8 mouse cellular contexts compared by ENCODE assay signal in genomic region chr1:98047284-98048217, GRCm38 (mm10). TPM values are rescaled to one million over a fixed set of nuclear protein-coding genes. Genes with fewer than 3 reads are reported as not detected.
DNase-seq lines count a peak whose midpoint lies in the region; ATAC-seq lines count a peak whose summit lies in the region.

No protein-coding gene starts in this region.

- 23% methylated on average over 10 of the region's 10 CpGs for WGBS in kidney, embryonic 15.5 days

- no peak overlapping the region for H3K4me3 ChIP-seq in kidney, embryonic 15.5 days (replicated peaks)

- peaks cover 14% of the 10 kb centered on the region; the same call in 1 of the 2 replicates for H3K4me1 ChIP-seq in kidney, embryonic 15.5 days

- 0 out of 2 replicates have a peak, but pooled peaks cover 3% of the 10 kb centered on the region for H3K27me3 ChIP-seq in kidney, embryonic 15.5 days

- peak; percentile 62; the same call in 1 of the 2 replicates for ATAC-seq in kidney, embryonic 15.5 days (replicated peaks; ENCODE audit: low FRiP score)

- H3K36me3 ChIP-seq in kidney, embryonic 15.5 days, result no peaks in the 10 kb centered on the region

- H3K27ac ChIP-seq in kidney, embryonic 15.5 days, result no peak overlapping the region

- H3K4me2 ChIP-seq in kidney, embryonic 15.5 days, result no peak overlapping the region

- no peaks in the 10 kb centered on the region for H3K9me3 ChIP-seq in kidney, embryonic 15.5 days (replicated peaks)

- H3K9ac ChIP-seq in kidney, embryonic 15.5 days, result no peak overlapping the region

- DNase-seq in kidney, adult 8-10 months, result no peak
- peak; percentile 60 for DNase-seq in forelimb bud, embryonic 11.5 days (ENCODE audit: low read depth, low spot score)
- peak; percentile 29 to 73 for DNase-seq in left cerebral cortex, adult 8-10 months (ENCODE audit: low spot score in 2 of 2)
- DNase-seq in retina, postnatal 1 day, result peak; percentile 74
- no peak for DNase-seq in gastrocnemius, postnatal 10 days
- no peak for DNase-seq in adipocyte (ENCODE audit: low spot score)
- DNase-seq in thymus, postnatal 14 days, result no peak

RNA-seq across cellular contexts. Expression of gene Pam, which starts 47.9 kb away (rescaled TPM):
- polyA plus RNA-seq in kidney, embryonic 15.5 days (2015; fragmentation: Nextera tagmentation; extraction: Ambion mirVana), result 29.3 and 30.7 TPM in 2 replicates
- 100 to 1,000 TPM; 216 to 256 (median 234) TPM for total RNA-seq in left cerebral cortex, adult 8-10 months (2022)
- 10 to 100 TPM; 85.6 to 88.1 TPM for total RNA-seq in gastrocnemius, postnatal 10 days (2021)

Comparison
In these comparisons a context has a peak if more than half of its experiments do, and no peak if none do; other contexts are left out.
1. DNase-seq: peak in forelimb bud, embryonic 11.5 days (single experiment), left cerebral cortex, adult 8-10 months (2 of 2) and retina, postnatal 1 day (single experiment); none in kidney, adult 8-10 months (0 of 2), gastrocnemius, postnatal 10 days (single experiment), adipocyte (single experiment) and thymus, postnatal 14 days (single experiment).